Mouse (Mus musculus): ENCODE measurements around the gene Arpc2. TPM values are rescaled to one million over a fixed set of nuclear protein-coding genes. Genes with fewer than 3 reads are reported as not detected.

Gene Arpc2
- polyA plus RNA-seq, 1 experiment from 2014 or later, result 448 TPM

DNA sequence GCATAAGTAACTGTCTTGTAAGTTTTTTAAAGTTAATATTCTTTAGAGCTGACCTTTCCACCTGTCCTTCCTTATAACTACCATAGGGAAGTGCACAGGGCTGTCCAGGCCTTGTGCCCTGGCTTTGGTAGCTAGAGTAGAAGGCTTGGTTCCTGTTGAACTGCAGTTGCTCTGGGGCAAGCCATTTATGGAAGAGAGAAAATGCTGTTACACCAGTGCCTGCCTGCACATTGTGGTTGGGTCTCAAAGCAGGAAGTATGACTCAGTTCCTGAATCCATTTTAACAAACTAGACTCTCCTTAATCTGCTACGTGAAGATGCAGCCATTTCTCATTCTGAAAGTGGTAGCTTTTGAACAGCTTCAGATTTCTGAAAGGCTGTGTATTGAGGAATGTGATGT lies 12.9 kb downstream of the Arpc2 start:
- peaks cover 29% of the 10 kb centered on the region for H3K36me3 ChIP-seq (ENCODE audit: control insufficient read depth, insufficient read depth, low read length)
- H3K27me3 ChIP-seq (ENCODE audit: control insufficient read depth, insufficient read depth, low read depth, low read length), result no peaks in the 10 kb centered on the region
- no peaks in the 10 kb centered on the region for H3K9me3 ChIP-seq (ENCODE audit: control insufficient read depth, low read length)
- ATAC-seq (ENCODE audit: low read depth), result peak; percentile 60; the same call in 1 of the 2 replicates
- H3K4me2 ChIP-seq (ENCODE audit: low read depth, low read length), result no peak overlapping the region
- no peak overlapping the region for H3K9ac ChIP-seq (ENCODE audit: low read length)
- peaks cover 3% of the 10 kb centered on the region; the same call in 1 of the 2 replicates for H3K4me1 ChIP-seq (replicated peaks; ENCODE audit: control insufficient read depth, insufficient read depth, low read length)
- peak overlapping the region; percentile 78 for H3K27ac ChIP-seq (ENCODE audit: low read length)
- no peak overlapping the region for H3K4me3 ChIP-seq (ENCODE audit: low read length)
- whole genome bisulfite sequencing, result 25% methylated on average over 1 of the region's 1 CpGs

DNA sequence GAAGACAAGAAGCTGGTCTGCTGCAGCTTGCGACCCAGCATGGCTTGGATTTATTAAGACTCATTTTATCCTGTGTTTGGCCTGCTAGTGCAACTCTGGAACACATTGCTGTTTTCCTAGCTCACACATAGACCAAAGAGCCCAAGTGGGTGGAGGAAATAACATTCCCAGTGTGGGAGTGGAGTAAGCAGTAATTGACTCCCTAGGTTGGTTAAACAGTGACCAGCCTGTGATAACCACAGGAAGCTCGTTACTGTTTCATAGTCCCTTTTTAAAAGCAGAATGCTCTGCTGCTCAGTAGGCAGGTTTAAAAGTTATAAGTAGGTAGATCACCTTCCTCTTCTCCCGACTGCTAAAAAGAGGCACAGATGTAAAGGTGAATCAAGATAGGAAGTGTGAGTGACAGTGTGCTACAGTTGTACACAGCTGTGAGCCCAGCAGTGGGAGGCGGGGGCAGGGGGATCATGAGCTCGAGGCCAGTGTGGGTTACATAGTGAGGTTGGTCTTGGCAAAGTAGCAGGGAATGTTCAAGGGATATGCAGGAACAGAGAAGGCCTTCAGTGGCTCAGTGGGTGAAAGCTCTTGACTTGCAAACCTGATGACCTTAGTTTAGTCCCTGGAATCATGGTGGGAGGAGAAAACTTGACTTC lies 13.6 kb downstream of the Arpc2 start:
- ATAC-seq (ENCODE audit: low read depth), result no peak
- WGBS, result 60% methylated on average over 5 of the region's 5 CpGs
- Histone ChIP-seq H3K36me3 (ENCODE audit: control insufficient read depth, insufficient read depth, low read length) (peaks cover 33% of the 10 kb centered on the region), H3K4me2 (ENCODE audit: low read depth, low read length) (no peak overlapping the region), H3K27me3 (ENCODE audit: control insufficient read depth, insufficient read depth, low read depth, low read length) (no peaks in the 10 kb centered on the region), H3K4me1 (replicated peaks; ENCODE audit: control insufficient read depth, insufficient read depth, low read length) (peaks cover 2% of the 10 kb centered on the region; the same call in 1 of the 2 replicates), H3K9ac (ENCODE audit: low read length) (no peak overlapping the region), H3K4me3 (ENCODE audit: low read length) (no peak overlapping the region), H3K27ac (ENCODE audit: low read length) (peak overlapping the region; percentile 78), H3K9me3 (ENCODE audit: control insufficient read depth, low read length) (no peaks in the 10 kb centered on the region)

DNA sequence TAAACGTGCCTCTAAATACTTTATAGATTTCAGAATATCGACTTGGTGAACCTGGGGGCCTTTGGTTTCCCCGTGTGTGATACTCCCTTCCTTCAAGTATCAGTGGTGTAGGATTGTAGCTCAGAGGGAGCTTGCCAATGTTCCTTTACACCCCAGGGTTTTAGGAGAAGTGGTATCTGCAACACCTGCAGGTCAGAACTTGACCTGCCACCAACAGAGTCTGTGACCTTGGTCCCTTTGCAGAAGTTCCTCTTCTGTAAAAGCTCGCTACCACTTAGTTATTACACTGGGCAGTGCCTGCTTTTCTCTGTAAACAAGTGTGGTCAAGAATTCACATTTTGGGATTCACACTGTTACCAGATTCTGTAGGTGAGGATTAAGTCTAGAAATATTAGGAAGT lies 14.2 kb downstream of the Arpc2 start:
- H3K27me3 ChIP-seq (ENCODE audit: control insufficient read depth, insufficient read depth, low read depth, low read length), result no peaks in the 10 kb centered on the region
- no peak for ATAC-seq (ENCODE audit: low read depth)
- H3K9me3 ChIP-seq (ENCODE audit: control insufficient read depth, low read length), result no peaks in the 10 kb centered on the region
- WGBS, result 78% methylated on average over 4 of the region's 4 CpGs
- H3K4me3 ChIP-seq (ENCODE audit: low read length), result no peak overlapping the region
- no peaks in the 10 kb centered on the region for H3K4me1 ChIP-seq (replicated peaks; ENCODE audit: control insufficient read depth, insufficient read depth, low read length)
- H3K36me3 ChIP-seq (ENCODE audit: control insufficient read depth, insufficient read depth, low read length), result peaks cover 38% of the 10 kb centered on the region
- no peak overlapping the region for H3K27ac ChIP-seq (ENCODE audit: low read length)
- H3K4me2 ChIP-seq (ENCODE audit: low read depth, low read length), result no peak overlapping the region
- H3K9ac ChIP-seq (ENCODE audit: low read length), result no peak overlapping the region

GRCm38 (mm10) chr1:74255704-74256345 lies 19.9 kb downstream of the Arpc2 start:
- WGBS, result 94% methylated on average over 8 of the region's 8 CpGs
- no peak for ATAC-seq (ENCODE audit: low read depth)
- Histone ChIP-seq H3K36me3 (ENCODE audit: control insufficient read depth, insufficient read depth, low read length) (peaks cover 50% of the 10 kb centered on the region), H3K4me2 (ENCODE audit: low read depth, low read length) (no peak overlapping the region), H3K4me1 (replicated peaks; ENCODE audit: control insufficient read depth, insufficient read depth, low read length) (no peaks in the 10 kb centered on the region), H3K9ac (ENCODE audit: low read length) (no peak overlapping the region), H3K4me3 (ENCODE audit: low read length) (no peak overlapping the region), H3K27ac (ENCODE audit: low read length) (no peak overlapping the region), H3K27me3 (ENCODE audit: control insufficient read depth, insufficient read depth, low read depth, low read length) (no peaks in the 10 kb centered on the region), H3K9me3 (ENCODE audit: control insufficient read depth, low read length) (no peaks in the 10 kb centered on the region)

- no peak overlapping the region for H3K9ac ChIP-seq (ENCODE audit: low read length)
- no peaks in the 10 kb centered on the region for H3K9me3 ChIP-seq (ENCODE audit: control insufficient read depth, low read length)
- no peaks in the 10 kb centered on the region for H3K4me1 ChIP-seq (replicated peaks; ENCODE audit: control insufficient read depth, insufficient read depth, low read length)
- no peak overlapping the region for H3K27ac ChIP-seq (ENCODE audit: low read length)
- H3K36me3 ChIP-seq (ENCODE audit: control insufficient read depth, insufficient read depth, low read length), result peaks cover 42% of the 10 kb centered on the region
- 82% methylated on average over 4 of the region's 4 CpGs for WGBS
- H3K4me2 ChIP-seq (ENCODE audit: low read depth, low read length), result no peak overlapping the region
- H3K27me3 ChIP-seq (ENCODE audit: control insufficient read depth, insufficient read depth, low read depth, low read length), result no peaks in the 10 kb centered on the region
- no peak overlapping the region for H3K4me3 ChIP-seq (ENCODE audit: low read length)
- no peak for ATAC-seq (ENCODE audit: low read depth)
Measured at GRCm38 (mm10) chr1:74256782-74257181, 20.9 kb downstream of the Arpc2 start.

GRCm38 (mm10) chr1:74262510-74262909 lies 26.6 kb downstream of the Arpc2 start:
- WGBS, result 84% methylated on average over 6 of the region's 6 CpGs
- peaks cover 63% of the 10 kb centered on the region for H3K36me3 ChIP-seq (ENCODE audit: control insufficient read depth, insufficient read depth, low read length)
- H3K27ac ChIP-seq (ENCODE audit: low read length), result no peak overlapping the region
- no peaks in the 10 kb centered on the region for H3K9me3 ChIP-seq (ENCODE audit: control insufficient read depth, low read length)
- H3K4me1 ChIP-seq (replicated peaks; ENCODE audit: control insufficient read depth, insufficient read depth, low read length), result no peaks in the 10 kb centered on the region
- no peak overlapping the region for H3K4me2 ChIP-seq (ENCODE audit: low read depth, low read length)
- no peak for ATAC-seq (ENCODE audit: low read depth)
- H3K4me3 ChIP-seq (ENCODE audit: low read length), result no peak overlapping the region
- H3K27me3 ChIP-seq (ENCODE audit: control insufficient read depth, insufficient read depth, low read depth, low read length), result no peaks in the 10 kb centered on the region
- H3K9ac ChIP-seq (ENCODE audit: low read length), result no peak overlapping the region

DNA sequence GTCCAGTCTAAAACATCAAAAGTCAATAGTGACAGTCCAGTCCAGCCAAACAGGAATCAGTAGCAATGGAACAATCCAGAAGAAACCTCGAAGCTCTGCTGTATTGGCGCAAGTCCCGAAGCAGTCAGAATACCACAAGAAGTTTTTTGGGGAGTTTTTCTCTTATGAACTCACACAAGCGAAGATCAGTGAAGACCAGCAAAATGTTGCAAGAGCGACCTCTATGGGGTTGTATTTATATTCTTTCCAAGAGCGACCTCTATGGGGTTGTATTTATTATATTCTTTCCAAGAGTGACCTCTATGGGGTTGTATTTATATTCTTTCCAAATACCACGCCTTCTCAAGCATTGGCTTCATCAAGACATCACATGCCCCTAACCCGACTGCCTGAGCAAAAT lies 32.9 kb downstream of the Arpc2 start:
- Histone ChIP-seq H3K4me2 (ENCODE audit: low read depth, low read length) (no peak overlapping the region), H3K4me3 (ENCODE audit: low read length) (no peak overlapping the region), H3K9me3 (ENCODE audit: control insufficient read depth, low read length) (no peaks in the 10 kb centered on the region), H3K4me1 (replicated peaks; ENCODE audit: control insufficient read depth, insufficient read depth, low read length) (peaks cover 3% of the 10 kb centered on the region; the same call in 1 of the 2 replicates), H3K36me3 (ENCODE audit: control insufficient read depth, insufficient read depth, low read length) (peaks cover 49% of the 10 kb centered on the region), H3K27ac (ENCODE audit: low read length) (no peak overlapping the region), H3K27me3 (ENCODE audit: control insufficient read depth, insufficient read depth, low read depth, low read length) (no peaks in the 10 kb centered on the region), H3K9ac (ENCODE audit: low read length) (no peak overlapping the region)
- 81% methylated on average over 8 of the region's 8 CpGs for WGBS
- ATAC-seq (ENCODE audit: low read depth), result no peak

GRCm38 (mm10) chr1:74271659-74272058 lies 35.8 kb downstream of the Arpc2 start:
- Histone ChIP-seq H3K27ac (ENCODE audit: low read length) (no peak overlapping the region), H3K27me3 (ENCODE audit: control insufficient read depth, insufficient read depth, low read depth, low read length) (no peaks in the 10 kb centered on the region), H3K9me3 (ENCODE audit: control insufficient read depth, low read length) (no peaks in the 10 kb centered on the region), H3K4me1 (replicated peaks; ENCODE audit: control insufficient read depth, insufficient read depth, low read length) (peaks cover 12% of the 10 kb centered on the region; the same call in 1 of the 2 replicates), H3K4me2 (ENCODE audit: low read depth, low read length) (no peak overlapping the region), H3K9ac (ENCODE audit: low read length) (no peak overlapping the region), H3K4me3 (ENCODE audit: low read length) (no peak overlapping the region), H3K36me3 (ENCODE audit: control insufficient read depth, insufficient read depth, low read length) (peaks cover 22% of the 10 kb centered on the region)
- ATAC-seq (ENCODE audit: low read depth), result no peak
- 51% methylated on average over 4 of the region's 4 CpGs for WGBS

DNA sequence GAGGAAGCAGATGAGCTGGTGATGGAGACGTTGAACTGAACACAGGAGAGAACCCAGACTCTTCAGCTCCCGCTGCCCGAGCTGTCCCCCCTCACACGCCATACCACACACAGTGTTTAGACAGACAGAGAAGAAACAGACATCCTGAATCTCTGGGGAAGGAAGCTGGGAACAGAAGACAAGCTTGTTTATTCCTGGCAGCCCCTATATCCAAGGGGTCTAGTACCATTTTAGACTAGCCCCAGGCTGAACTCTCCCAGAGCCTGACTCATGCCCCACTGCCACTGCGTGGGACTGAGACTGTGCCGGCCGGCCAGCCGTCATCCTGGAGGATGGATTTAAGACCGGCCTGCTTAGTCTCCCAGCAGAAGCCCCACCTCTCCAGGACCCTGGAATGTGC lies 39.1 kb downstream of the Arpc2 start:
- Histone ChIP-seq H3K27ac (ENCODE audit: low read length) (peak overlapping the region; percentile 69), H3K4me2 (ENCODE audit: low read depth, low read length) (peak overlapping the region; percentile 20)
- WGBS, result 21% methylated on average over 9 of the region's 9 CpGs

More for the DNA sequence above, 39.1 kb downstream of the Arpc2 start:
- H3K27me3 ChIP-seq (ENCODE audit: control insufficient read depth, insufficient read depth, low read depth, low read length), result no peaks in the 10 kb centered on the region
- no peaks in the 10 kb centered on the region for H3K9me3 ChIP-seq (ENCODE audit: control insufficient read depth, low read length)
- peaks cover 12% of the 10 kb centered on the region; the same call in 1 of the 2 replicates for H3K4me1 ChIP-seq (replicated peaks; ENCODE audit: control insufficient read depth, insufficient read depth, low read length)
- peak; percentile 58 for ATAC-seq (ENCODE audit: low read depth)
- H3K9ac ChIP-seq (ENCODE audit: low read length), result no peak overlapping the region
- peaks cover 9% of the 10 kb centered on the region for H3K36me3 ChIP-seq (ENCODE audit: control insufficient read depth, insufficient read depth, low read length)
- H3K4me3 ChIP-seq (ENCODE audit: low read length), result no peak overlapping the region

Data from lung, embryonic 16.5 days (tissue).